8 mouse cellular contexts compared by ENCODE assay signal in the genomic region with DNA sequence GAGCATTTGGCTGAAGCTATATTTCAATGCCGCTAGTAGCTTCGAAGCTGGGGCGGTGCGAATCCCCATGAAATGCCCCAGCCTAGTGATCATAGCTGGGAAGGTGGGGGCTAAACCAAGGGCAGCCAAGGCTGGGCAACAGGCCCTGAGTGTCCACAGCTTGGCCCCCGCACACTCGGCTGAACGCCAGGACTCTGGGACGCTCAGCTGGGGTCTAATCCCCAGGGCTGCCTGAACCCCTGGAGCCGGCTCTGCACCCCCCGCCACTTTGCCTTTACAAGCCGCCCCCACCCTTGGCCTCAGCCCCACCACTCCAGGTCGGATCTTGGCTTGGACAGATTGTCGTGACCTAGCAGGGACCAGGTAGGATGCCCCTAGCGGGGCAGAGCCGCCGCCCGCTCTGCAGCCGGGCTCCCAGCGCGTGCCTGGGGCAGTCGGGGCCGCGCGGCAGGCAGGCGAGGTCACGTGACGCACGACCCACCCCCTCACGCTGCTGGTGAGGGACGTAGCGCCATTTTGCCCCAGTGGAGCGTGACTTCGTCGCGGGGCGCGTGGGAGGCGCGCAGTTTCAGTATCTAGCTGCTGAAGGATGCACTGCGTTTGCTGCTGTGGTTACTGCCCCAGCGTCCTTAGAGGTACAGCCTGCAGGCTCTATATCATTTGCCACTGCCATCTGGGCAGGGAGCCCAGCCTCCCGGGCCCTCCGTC. TPM values are rescaled to one million over a fixed set of nuclear protein-coding genes. Genes with fewer than 3 reads are reported as not detected.
DNase-seq lines count a peak whose midpoint lies in the region; ATAC-seq and TF ChIP-seq lines count a peak whose summit lies in the region.

No protein-coding gene starts in this region.

- peak overlapping the region; percentile 97 for H3K4me2 ChIP-seq in intestine, postnatal 0 days (replicated peaks; ENCODE audit: low read depth)

- H3K4me3 ChIP-seq in intestine, postnatal 0 days (ENCODE audit: low read depth, low read length) = peak overlapping the region; percentile 49

- peaks cover 26% of the 10 kb centered on the region for H3K27me3 ChIP-seq in intestine, postnatal 0 days (replicated peaks; ENCODE audit: control insufficient read depth, insufficient read depth, low read length)

- DNase-seq in adrenal gland, postnatal 10 days = peak; percentile 81
- DNase-seq in embryo, embryonic 9.5 days (ENCODE audit: extremely low spot score) = peak; percentile 85
- peak; percentile 96 for DNase-seq in heart, adult 11 months
- peak; percentile 91 to 93 for DNase-seq in left cerebral cortex, postnatal 25 days (ENCODE audit: low spot score in 2 of 2)
- peak; percentile 91 for DNase-seq in right cerebral cortex, postnatal 14 days
- peak; percentile 40 to 52 for DNase-seq in urinary bladder, postnatal 36 days (ENCODE audit: low spot score in 2 of 2)

- H3K27ac ChIP-seq in intestine, postnatal 0 days (ENCODE audit: low read depth, low read length) = no peak overlapping the region

- no peaks in the 10 kb centered on the region for H3K9me3 ChIP-seq in intestine, postnatal 0 days (ENCODE audit: control insufficient read depth)

- TF ChIP-seq CTCF in intestine, postnatal 0 days (IDR thresholded peaks at IDR 0.05; ENCODE audit: low read depth) = peak; percentile 53

- peaks cover 8% of the 10 kb centered on the region; the same call in 1 of the 2 replicates for H3K4me1 ChIP-seq in intestine, postnatal 0 days (replicated peaks; ENCODE audit: control insufficient read depth, insufficient read depth, low read length)

- H3K9ac ChIP-seq in intestine, postnatal 0 days (ENCODE audit: low read depth, low read length) = peak overlapping the region; percentile 40

- intact Hi-C loops in left cerebral cortex, postnatal 25 days (cut with DNase I) = loop anchor here (5.0 kb wide), 1 partner anchor 111 kb away; no protein-coding TSS in a partner anchor

- H3K36me3 ChIP-seq in intestine, postnatal 0 days (ENCODE audit: control insufficient read depth, insufficient read depth) = no peaks in the 10 kb centered on the region; the same call in 1 of the 2 replicates

- WGBS in intestine, postnatal 0 days = 2% methylated on average over 43 of the region's 43 CpGs

- peak; percentile 83 for ATAC-seq in intestine, postnatal 0 days
- peak; percentile 74 for ATAC-seq in megakaryocyte-erythroid progenitor cell, adult 5-6 weeks (replicated peaks; ENCODE audit: low FRiP score, low TSS enrichment, poor library complexity, severe bottlenecking)

RNA-seq across cellular contexts. Expression of a gene that starts 0.5 kb away (rescaled TPM):
- total RNA-seq in adrenal gland, postnatal 10 days (2021) = 1 to 10 TPM; 2.0 to 2.2 TPM
- polyA plus RNA-seq in intestine, postnatal 0 days (2015; fragmentation: Nextera tagmentation; extraction: Ambion mirVana) = 0.57 and 0.84 TPM in 2 replicates
- 10 to 100 TPM in 1 of 2 experiments, 1 to 10 TPM in 1; 9.3 to 11.2 TPM for total RNA-seq in left cerebral cortex, postnatal 25 days (2021)
- total RNA-seq in megakaryocyte-erythroid progenitor cell, adult 5-6 weeks (2014; fragmentation: Nextera tagmentation) = not detected in 2 replicates
- not detected in 2 replicates for total RNA-seq in megakaryocyte-erythroid progenitor cell, adult 5-6 weeks (2017)

RNA-seq across cellular contexts. Expression of a gene that starts 14.7 kb away (rescaled TPM):
- 10 to 100 TPM; 15.7 to 19.9 TPM for total RNA-seq in adrenal gland, postnatal 10 days (2021)
- 3.7 and 3.8 TPM in 2 replicates for polyA plus RNA-seq in intestine, postnatal 0 days (2015; fragmentation: Nextera tagmentation; extraction: Ambion mirVana)
- 10 to 100 TPM; 20.2 to 21.2 TPM for total RNA-seq in left cerebral cortex, postnatal 25 days (2021)
- total RNA-seq in megakaryocyte-erythroid progenitor cell, adult 5-6 weeks (2014; fragmentation: Nextera tagmentation) = 18.1 and 21.0 TPM in 2 replicates
- 12.6 and 17.9 TPM in 2 replicates for total RNA-seq in megakaryocyte-erythroid progenitor cell, adult 5-6 weeks (2017)

Comparison
In these comparisons a context has a peak if more than half of its experiments do, and no peak if none do; other contexts are left out.
1. DNase-seq: peak in every context shown above with its lines; median percentile 96 in heart, adult 11 months; 92 in left cerebral cortex, postnatal 25 days; 91 in right cerebral cortex, postnatal 14 days; 85 in embryo, embryonic 9.5 days; 81 in adrenal gland, postnatal 10 days; 46 in urinary bladder, postnatal 36 days.